Mouse (Mus musculus) lung, embryonic 16.5 days (tissue): ENCODE measurements around the gene Stom. TPM values are rescaled to one million over a fixed set of nuclear protein-coding genes. Genes with fewer than 3 reads are reported as not detected.

Source experiments
- ATAC-seq: fragments of 200-750 bp; cut with Nextera tagmentation; 2 replicates; pipeline ENCODE4 v1.8.0; 2017; ENCODE audit warnings: low read depth, mild to moderate bottlenecking, moderate library complexity
- H3K27ac ChIP-seq: fragments of 300-500 bp; sonication (generic); 2 replicates; pipeline ENCODE4 v1.5.1; 2014; ENCODE audit warnings: mild to moderate bottlenecking, control low read depth, low read length
- H3K27me3 ChIP-seq: fragments of 300-500 bp; sonication (generic); 2 replicates; pipeline ENCODE4 v1.6.1; 2014; ENCODE audit warnings: low read depth, low read length, mixed read lengths; ENCODE audit not compliant: control insufficient read depth, insufficient read depth
- H3K36me3 ChIP-seq: fragments of 300-500 bp; sonication (generic); 2 replicates; pipeline ENCODE4 v1.6.1; 2014; ENCODE audit warnings: low read length; ENCODE audit not compliant: control insufficient read depth, insufficient read depth
- H3K4me1 ChIP-seq: fragments of 300-500 bp; sonication (generic); replicated peaks from 2 replicates; pipeline ENCODE4 v1.6.1; 2014; ENCODE audit warnings: low read length, mixed read lengths; ENCODE audit not compliant: control insufficient read depth, insufficient read depth
- H3K4me2 ChIP-seq: fragments of 300-500 bp; sonication (generic); 2 replicates; pipeline ENCODE4 v1.6.1; 2014; ENCODE audit warnings: low read depth, low read length, control low read depth
- H3K4me3 ChIP-seq: fragments of 300-500 bp; sonication (generic); 2 replicates; pipeline ENCODE4 v1.5.1; 2014; ENCODE audit warnings: mild to moderate bottlenecking, low read length, control low read depth
- H3K9ac ChIP-seq: fragments of 300-500 bp; sonication (generic); 2 replicates; pipeline ENCODE4 v1.6.1; 2014; ENCODE audit warnings: low read length, control low read depth
- H3K9me3 ChIP-seq: fragments of 300-500 bp; sonication (generic); 2 replicates; pipeline ENCODE4 v1.6.1; 2016; ENCODE audit warnings: low read length; ENCODE audit not compliant: control insufficient read depth
- WGBS: fragments of 180-500 bp; shearing (Covaris S2); extraction: QIAGEN DNeasy Blood & Tissue Kit; methylation state at CpG from one replicate; pipeline ENCODE4 v1.1.7; 2014; 5-methylcytosine and 5-hydroxymethylcytosine counted together
- polyA plus RNA-seq: library from polyadenylated mRNA; unstranded; fragments of >200 nt; fragmentation: Nextera tagmentation; extraction: Ambion mirVana; gene quantifications from 2 replicates; pipeline ENCODE4 v1.2.1, GENCODE M21; 2015

Gene Stom
- polyA plus RNA-seq, 1 experiment from 2014 or later = 67.1 TPM

- ATAC-seq = no peak
- Histone ChIP-seq H3K27ac (peak overlapping the region; percentile 59; the same call in 1 of the 2 replicates), H3K4me1 (peaks cover 20% of the 10 kb centered on the region), H3K9ac (no peak overlapping the region), H3K36me3 (no peaks in the 10 kb centered on the region), H3K9me3 (no peaks in the 10 kb centered on the region), H3K27me3 (no peaks in the 10 kb centered on the region), H3K4me3 (no peak overlapping the region), H3K4me2 (peak overlapping the region; percentile 32)
- 52% methylated on average over 10 of the region's 10 CpGs for WGBS
Observed at GRCm38 (mm10) chr2:35327583-35327982, 9.2 kb downstream of the Stom start.

- WGBS = 52% methylated on average over 1 of the region's 1 CpGs
- ATAC-seq = peak; percentile 23; the same call in 1 of the 2 replicates
Observed at GRCm38 (mm10) chr2:35326931-35327330, 9.8 kb downstream of the Stom start.

GRCm38 (mm10) chr2:35325930-35326329 is 10.8 kb downstream of the Stom start:
- WGBS = 66% methylated on average over 10 of the region's 10 CpGs
- Histone ChIP-seq H3K9me3 (no peaks in the 10 kb centered on the region), H3K4me2 (no peak overlapping the region), H3K9ac (no peak overlapping the region), H3K27ac (no peak overlapping the region), H3K27me3 (no peaks in the 10 kb centered on the region), H3K36me3 (no peaks in the 10 kb centered on the region), H3K4me1 (peaks cover 22% of the 10 kb centered on the region), H3K4me3 (no peak overlapping the region)
- no peak for ATAC-seq

More at GRCm38 (mm10) chr2:35326931-35327330, 9.8 kb downstream of the Stom start:
- Histone ChIP-seq H3K4me1 (peaks cover 22% of the 10 kb centered on the region), H3K4me3 (no peak overlapping the region), H3K9me3 (no peaks in the 10 kb centered on the region), H3K27ac (peak overlapping the region; percentile 7; the same call in 1 of the 2 replicates), H3K9ac (no peak overlapping the region), H3K36me3 (no peaks in the 10 kb centered on the region), H3K4me2 (no peak overlapping the region), H3K27me3 (no peaks in the 10 kb centered on the region)

- Histone ChIP-seq H3K9me3 (no peaks in the 10 kb centered on the region), H3K4me2 (peak overlapping the region; percentile 28; the same call in 1 of the 2 replicates), H3K27me3 (no peaks in the 10 kb centered on the region), H3K9ac (no peak overlapping the region), H3K4me3 (no peak overlapping the region), H3K36me3 (peaks cover 5% of the 10 kb centered on the region; the same call in 1 of the 2 replicates), H3K4me1 (peaks cover 20% of the 10 kb centered on the region), H3K27ac (peak overlapping the region; percentile 68)
- 44% methylated on average over 10 of the region's 10 CpGs for WGBS
- ATAC-seq = peak; percentile 92
Observed at GRCm38 (mm10) chr2:35322404-35323164, 14.2 kb downstream of the Stom start.

GRCm38 (mm10) chr2:35320399-35320798 is 16.4 kb downstream of the Stom start:
- H3K27ac ChIP-seq = no peak overlapping the region
- H3K9ac ChIP-seq = no peak overlapping the region
- H3K4me3 ChIP-seq = no peak overlapping the region
- ATAC-seq = no peak
- WGBS = 90% methylated on average over 15 of the region's 15 CpGs
- H3K36me3 ChIP-seq = peaks cover 5% of the 10 kb centered on the region; the same call in 1 of the 2 replicates
- peaks cover 11% of the 10 kb centered on the region for H3K4me1 ChIP-seq
- H3K4me2 ChIP-seq = no peak overlapping the region
- H3K27me3 ChIP-seq = no peaks in the 10 kb centered on the region
- no peaks in the 10 kb centered on the region for H3K9me3 ChIP-seq

- Histone ChIP-seq H3K27ac (no peak overlapping the region), H3K4me1 (peaks cover 10% of the 10 kb centered on the region), H3K4me3 (no peak overlapping the region), H3K36me3 (peaks cover 5% of the 10 kb centered on the region; the same call in 1 of the 2 replicates), H3K9ac (no peak overlapping the region), H3K9me3 (no peaks in the 10 kb centered on the region), H3K27me3 (no peaks in the 10 kb centered on the region), H3K4me2 (no peak overlapping the region)
- no peak for ATAC-seq
- WGBS = 85% methylated on average over 12 of the region's 12 CpGs
Observed at GRCm38 (mm10) chr2:35318405-35318804, 18.4 kb downstream of the Stom start.

GRCm38 (mm10) chr2:35317604-35318003 is 19.2 kb downstream of the Stom start:
- H3K36me3 ChIP-seq = peaks cover 5% of the 10 kb centered on the region; the same call in 1 of the 2 replicates
- H3K9me3 ChIP-seq = no peaks in the 10 kb centered on the region
- 73% methylated on average over 4 of the region's 4 CpGs for WGBS
- peaks cover 3% of the 10 kb centered on the region for H3K4me1 ChIP-seq
- ATAC-seq = no peak
- H3K27me3 ChIP-seq = no peaks in the 10 kb centered on the region
- H3K4me3 ChIP-seq = no peak overlapping the region
- no peak overlapping the region for H3K4me2 ChIP-seq
- H3K9ac ChIP-seq = no peak overlapping the region
- no peak overlapping the region for H3K27ac ChIP-seq

GRCm38 (mm10) chr2:35314300-35314699 is 22.5 kb downstream of the Stom start:
- Histone ChIP-seq H3K4me1 (no peaks in the 10 kb centered on the region), H3K4me3 (no peak overlapping the region), H3K9me3 (no peaks in the 10 kb centered on the region), H3K27me3 (no peaks in the 10 kb centered on the region), H3K4me2 (no peak overlapping the region), H3K27ac (no peak overlapping the region), H3K9ac (no peak overlapping the region), H3K36me3 (no peaks in the 10 kb centered on the region)
- no peak for ATAC-seq
- WGBS = 38% methylated on average over 3 of the region's 3 CpGs

GRCm38 (mm10) chr2:35309906-35310493 is 26.8 kb downstream of the Stom start:
- H3K36me3 ChIP-seq = no peaks in the 10 kb centered on the region
- ATAC-seq = no peak
- H3K9ac ChIP-seq = no peak overlapping the region
- 81% methylated on average over 4 of the region's 4 CpGs for WGBS
- H3K4me3 ChIP-seq = no peak overlapping the region
- no peaks in the 10 kb centered on the region for H3K4me1 ChIP-seq
- no peak overlapping the region for H3K27ac ChIP-seq
- H3K4me2 ChIP-seq = no peak overlapping the region
- H3K9me3 ChIP-seq = no peaks in the 10 kb centered on the region
- no peaks in the 10 kb centered on the region for H3K27me3 ChIP-seq
